In genomic region chr2:31453559-31454177, GRCm38 (mm10) we compare ENCODE assay signal across 9 mouse cellular contexts. TPM values are rescaled to one million over a fixed set of nuclear protein-coding genes. Genes with fewer than 3 reads are reported as not detected.
DNase-seq lines count a peak whose midpoint lies in the region; ATAC-seq and TF ChIP-seq lines count a peak whose summit lies in the region.
"Had no signal": no experiment of that assay in that cellular context is flagged by ENCODE, and none has a peak within 500 bp of the region (broad histone marks: within the 10 kb centered on the region; RNA-seq: fewer than 3 reads in every experiment).

No protein-coding gene starts in this region.

- no peak overlapping the region for H3K27ac ChIP-seq in gastrocnemius, adult 2 months
- no peak overlapping the region for H3K27ac ChIP-seq in forebrain, embryonic 16.5 days (ENCODE audit: low read length)
- no peak overlapping the region for H3K27ac ChIP-seq in hindbrain, embryonic 13.5 days
- H3K27ac ChIP-seq: left cerebral cortex, adult 2 months had no signal

- WGBS in forebrain, embryonic 16.5 days, result 36% methylated on average over 11 of the region's 11 CpGs
- WGBS in hindbrain, embryonic 13.5 days, result 39% methylated on average over 11 of the region's 11 CpGs

- no peak overlapping the region for H3K9ac ChIP-seq in forebrain, embryonic 16.5 days (replicated peaks; ENCODE audit: low read depth, low read length)
- no peak overlapping the region for H3K9ac ChIP-seq in hindbrain, embryonic 13.5 days

- H3K4me1 ChIP-seq in forebrain, embryonic 16.5 days (replicated peaks; ENCODE audit: control insufficient read depth, insufficient read depth, low read length), result peaks cover 24% of the 10 kb centered on the region
- peaks cover 32% of the 10 kb centered on the region for H3K4me1 ChIP-seq in hindbrain, embryonic 13.5 days (replicated peaks)

- no peaks in the 10 kb centered on the region for H3K36me3 ChIP-seq in forebrain, embryonic 16.5 days (ENCODE audit: control insufficient read depth, insufficient read depth)
- H3K36me3 ChIP-seq in hindbrain, embryonic 13.5 days, result no peaks in the 10 kb centered on the region

- no peak overlapping the region for H3K4me3 ChIP-seq in gastrocnemius, adult 2 months
- H3K4me3 ChIP-seq in forebrain, embryonic 16.5 days (replicated peaks; ENCODE audit: low read length), result no peak overlapping the region
- no peak overlapping the region for H3K4me3 ChIP-seq in hindbrain, embryonic 13.5 days
- H3K4me3 ChIP-seq: left cerebral cortex, adult 2 months had no signal

- no peak for ATAC-seq in forebrain, embryonic 16.5 days
- no peak for ATAC-seq in hindbrain, embryonic 13.5 days (ENCODE audit: low FRiP score)

- peak; percentile 56 for DNase-seq in gastrocnemius, adult 2 months
- no peak for DNase-seq in gastrocnemius, postnatal 25 days
- peak; percentile 91 for DNase-seq in ZHBTc4 (ENCODE audit: low read depth, low spot score)
- DNase-seq in kidney, adult 9 months, result peak; percentile 86
- DNase-seq in lung, postnatal 25 days (ENCODE audit: low spot score), result peak; percentile 62
- no peak for DNase-seq in layer of hippocampus, postnatal 10 days (ENCODE audit: low spot score in 2 of 2)

- no peak for TF ChIP-seq CTCF in gastrocnemius, adult 2 months (IDR thresholded peaks at IDR 0.05)

- no peaks in the 10 kb centered on the region for H3K9me3 ChIP-seq in forebrain, embryonic 16.5 days (ENCODE audit: control insufficient read depth, low read length)
- no peaks in the 10 kb centered on the region for H3K9me3 ChIP-seq in hindbrain, embryonic 13.5 days

- no peak overlapping the region for H3K4me2 ChIP-seq in forebrain, embryonic 16.5 days (ENCODE audit: low read length)
- no peak overlapping the region for H3K4me2 ChIP-seq in hindbrain, embryonic 13.5 days

- 0 out of 2 replicates have a peak, but pooled peaks cover 3% of the 10 kb centered on the region for H3K27me3 ChIP-seq in forebrain, embryonic 16.5 days (replicated peaks; ENCODE audit: control insufficient read depth, insufficient read depth, low read length)
- peaks cover 64% of the 10 kb centered on the region for H3K27me3 ChIP-seq in hindbrain, embryonic 13.5 days

- intact Hi-C loops in gastrocnemius, adult 2 months (cut with DNase I), result no loop called here

RNA-seq across cellular contexts. Expression of gene Ass1, which starts 16.3 kb away (rescaled TPM):
- total RNA-seq in gastrocnemius, adult 2 months (2021), result 1 to 10 TPM; 2.6 to 3.9 TPM
- total RNA-seq in gastrocnemius, postnatal 25 days (2021), result 1 to 10 TPM; 2.0 to 2.7 TPM
- 6.0 and 8.0 TPM in 2 replicates for polyA plus RNA-seq in forebrain, embryonic 16.5 days (2015; fragmentation: Nextera tagmentation; extraction: Ambion mirVana)
- polyA plus RNA-seq in hindbrain, embryonic 13.5 days (2015; fragmentation: Nextera tagmentation; extraction: Ambion mirVana), result 8.0 TPM in 2 replicates
- total RNA-seq in layer of hippocampus, postnatal 10 days (2021), result 10 to 100 TPM; 13.6 to 17.6 TPM

Comparison
In these comparisons a context has a peak if more than half of its experiments do, and no peak if none do; other contexts are left out.
1. DNase-seq: peak in gastrocnemius, adult 2 months (single experiment), ZHBTc4 (single experiment), kidney, adult 9 months (single experiment) and lung, postnatal 25 days (single experiment); none in gastrocnemius, postnatal 25 days (single experiment) and layer of hippocampus, postnatal 10 days (0 of 2).